Mouse (Mus musculus): ENCODE data around the gene Wfikkn2. TPM values are rescaled to one million over a fixed set of nuclear protein-coding genes. Genes with fewer than 3 reads are reported as not detected.

Wfikkn2 gene
- not detected in 2 replicates for polyA plus RNA-seq (2012; ENCODE audit: insufficient read depth, insufficient read length, missing spikeins)

DNA sequence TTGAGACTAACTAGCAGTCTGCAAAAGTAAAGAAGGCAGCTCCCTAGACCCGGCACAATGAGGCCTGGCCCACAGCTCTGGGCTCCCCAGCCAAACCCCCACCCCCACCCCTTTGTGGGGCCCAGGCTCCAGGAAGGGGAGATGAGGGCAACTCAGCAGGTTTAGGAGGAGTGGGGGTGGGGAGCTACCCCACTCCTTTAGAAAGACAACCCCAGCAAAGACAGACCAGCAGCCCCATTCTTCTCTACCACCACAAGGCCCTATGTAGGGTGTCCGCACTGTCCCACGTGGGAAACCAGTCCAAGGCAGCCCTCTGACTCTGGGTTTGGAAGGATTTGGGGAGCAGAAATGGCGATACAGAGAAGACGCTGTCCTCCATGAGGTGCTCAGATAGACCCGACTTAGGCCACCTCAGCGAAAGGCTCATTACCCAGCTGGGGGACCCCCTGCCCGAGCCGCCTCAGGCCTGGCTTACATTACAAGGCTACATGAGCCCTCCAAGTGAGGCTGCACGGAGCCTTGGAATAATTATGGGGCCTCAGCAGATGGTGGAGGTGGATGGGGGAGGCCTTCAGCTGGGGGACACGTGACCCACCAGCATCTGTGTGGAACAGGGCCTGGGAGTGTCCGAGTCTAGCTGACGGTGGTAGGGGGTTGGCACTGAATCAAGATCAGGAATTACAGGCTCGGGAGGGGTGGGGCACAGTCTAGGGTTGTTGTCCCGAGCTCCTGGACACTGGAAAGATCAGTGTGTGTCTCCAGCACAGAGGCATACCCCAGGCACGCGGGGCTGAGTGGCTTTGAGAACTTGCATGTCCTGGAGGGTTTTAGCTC is at the start of gene Wfikkn2:
Gene Wfikkn2 (minus strand): TSS at position 51 of the 834 bp plus-strand sequence.
- no peak within 1 kb of the TSS for H3K27ac ChIP-seq (ENCODE audit: insufficient read depth, low read depth, low read length)
- H3K4me1 ChIP-seq (ENCODE audit: control insufficient read depth, insufficient read depth, low read length) = no peaks in the 10 kb centered on the region
- H3K4me3 ChIP-seq (ENCODE audit: insufficient read depth, low read length) = no peak within 1 kb of the TSS
- TF ChIP-seq POLR2A (IDR thresholded peaks at IDR 0.05; ENCODE audit: borderline replicate concordance, low read depth, low read length) (no peak), CTCF (IDR thresholded peaks at IDR 0.05; ENCODE audit: low read depth, low read length) (no peak)

DNA sequence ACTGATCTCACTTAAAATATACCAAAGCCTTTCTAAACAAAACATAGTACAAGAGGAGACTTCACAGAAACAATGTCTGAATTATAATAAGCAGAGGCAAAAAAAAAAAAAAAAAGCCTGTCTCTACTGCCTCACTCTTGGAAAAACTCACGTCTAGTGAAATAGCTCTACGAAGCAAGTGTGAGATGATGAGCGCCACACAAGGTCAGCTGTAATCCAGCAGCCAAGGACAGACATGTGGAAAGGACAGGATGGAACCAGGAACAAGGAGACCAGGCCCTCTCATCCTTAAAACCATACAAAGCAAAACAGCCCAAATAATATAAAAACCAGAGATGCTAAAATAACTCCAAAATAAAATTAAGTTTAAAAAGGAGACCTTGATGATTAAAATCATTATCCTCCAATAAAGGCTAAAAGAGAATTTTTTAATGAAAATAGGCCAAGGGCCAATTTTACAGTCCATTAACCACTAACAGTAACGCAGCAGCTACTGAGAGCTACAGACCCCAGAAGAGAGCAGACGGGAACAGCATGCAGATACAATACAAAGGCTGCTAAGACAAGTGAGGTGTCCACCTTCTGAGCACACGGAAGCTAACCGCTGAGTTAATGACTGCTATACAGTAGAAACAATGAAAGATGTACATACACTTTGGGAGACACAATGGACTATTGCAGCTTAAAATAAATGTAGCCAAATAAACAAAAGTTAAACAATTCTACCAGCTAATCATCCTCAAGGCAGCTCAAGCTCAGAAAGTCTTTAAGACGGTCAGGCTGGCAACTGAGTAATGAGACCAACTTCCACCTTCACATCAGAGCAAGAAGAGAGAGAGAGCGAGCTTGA is 49.4 kb upstream of the Wfikkn2 start:
- TF ChIP-seq POLR2A (IDR thresholded peaks at IDR 0.05; ENCODE audit: borderline replicate concordance, low read depth, low read length) (no peak), CTCF (IDR thresholded peaks at IDR 0.05; ENCODE audit: low read depth, low read length) (no peak)

DNA sequence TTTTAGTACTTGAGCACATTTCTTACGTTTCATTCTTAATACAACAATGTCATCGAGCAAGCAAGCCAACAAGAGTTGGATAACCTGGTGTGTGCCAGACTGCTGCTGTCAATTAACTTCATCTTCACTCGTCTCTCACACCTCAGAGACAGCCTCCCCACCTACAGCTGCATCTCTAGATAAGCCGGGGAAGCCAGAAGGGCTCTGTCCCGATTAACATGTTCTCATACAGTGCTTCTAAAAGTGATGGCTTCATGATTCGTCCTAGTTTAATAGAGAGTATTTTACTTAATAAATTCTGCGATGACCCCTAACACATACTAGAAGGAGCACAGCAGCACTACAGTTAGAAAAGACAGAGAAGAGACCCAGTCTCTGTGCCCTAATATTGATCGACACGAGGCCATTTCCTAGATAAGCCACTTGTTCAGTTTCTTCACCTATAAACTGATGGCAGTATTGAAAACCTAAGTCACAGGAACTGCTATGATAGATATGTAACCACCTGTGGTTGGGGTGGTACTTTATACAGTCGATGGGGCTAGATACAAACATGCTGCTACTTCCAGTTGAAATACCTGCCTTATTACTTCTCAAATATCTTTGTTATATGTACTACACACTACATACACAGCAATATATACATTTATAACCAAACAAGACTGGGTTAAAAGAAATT is 44.4 kb upstream of the Wfikkn2 start:
- H3K4me1 ChIP-seq (ENCODE audit: control insufficient read depth, insufficient read depth, low read length) = no peaks in the 10 kb centered on the region
- H3K27ac ChIP-seq (ENCODE audit: insufficient read depth, low read depth, low read length) = no peak overlapping the region
- no peak overlapping the region for H3K4me3 ChIP-seq (ENCODE audit: insufficient read depth, low read length)
- TF ChIP-seq CTCF (IDR thresholded peaks at IDR 0.05; ENCODE audit: low read depth, low read length) = no peak
- TF ChIP-seq POLR2A (IDR thresholded peaks at IDR 0.05; ENCODE audit: borderline replicate concordance, low read depth, low read length) = no peak

More for the DNA sequence above, 49.4 kb upstream of the Wfikkn2 start:
- H3K27ac ChIP-seq (ENCODE audit: insufficient read depth, low read depth, low read length) = no peak overlapping the region
- H3K4me3 ChIP-seq (ENCODE audit: insufficient read depth, low read length) = no peak overlapping the region
- H3K4me1 ChIP-seq (ENCODE audit: control insufficient read depth, insufficient read depth, low read length) = no peaks in the 10 kb centered on the region

DNA sequence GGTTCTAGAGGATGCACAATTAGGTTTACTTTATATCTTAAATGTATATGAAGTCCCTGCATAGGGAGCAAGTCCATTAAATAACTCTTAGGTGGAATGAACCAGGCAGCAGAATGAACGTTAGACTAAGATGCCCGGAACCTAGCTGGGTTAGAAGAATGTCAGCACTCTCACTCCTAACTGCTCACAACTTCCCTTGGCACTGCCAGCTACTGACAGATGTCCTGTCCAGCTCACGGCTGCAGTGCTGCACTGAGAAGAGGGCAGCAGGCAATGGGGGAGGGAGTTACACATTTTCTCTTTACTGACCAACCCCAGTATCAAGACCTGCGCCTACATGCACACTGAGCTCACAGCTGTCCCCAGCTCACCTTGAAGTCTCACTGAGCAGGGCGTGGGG is 41.3 kb upstream of the Wfikkn2 start:
- TF ChIP-seq POLR2A (IDR thresholded peaks at IDR 0.05; ENCODE audit: borderline replicate concordance, low read depth, low read length) (no peak), CTCF (IDR thresholded peaks at IDR 0.05; ENCODE audit: low read depth, low read length) (no peak)
- H3K4me3 ChIP-seq (ENCODE audit: insufficient read depth, low read length) = no peak overlapping the region
- H3K27ac ChIP-seq (ENCODE audit: insufficient read depth, low read depth, low read length) = no peak overlapping the region
- peaks cover 3% of the 10 kb centered on the region for H3K4me1 ChIP-seq (ENCODE audit: control insufficient read depth, insufficient read depth, low read length)

DNA sequence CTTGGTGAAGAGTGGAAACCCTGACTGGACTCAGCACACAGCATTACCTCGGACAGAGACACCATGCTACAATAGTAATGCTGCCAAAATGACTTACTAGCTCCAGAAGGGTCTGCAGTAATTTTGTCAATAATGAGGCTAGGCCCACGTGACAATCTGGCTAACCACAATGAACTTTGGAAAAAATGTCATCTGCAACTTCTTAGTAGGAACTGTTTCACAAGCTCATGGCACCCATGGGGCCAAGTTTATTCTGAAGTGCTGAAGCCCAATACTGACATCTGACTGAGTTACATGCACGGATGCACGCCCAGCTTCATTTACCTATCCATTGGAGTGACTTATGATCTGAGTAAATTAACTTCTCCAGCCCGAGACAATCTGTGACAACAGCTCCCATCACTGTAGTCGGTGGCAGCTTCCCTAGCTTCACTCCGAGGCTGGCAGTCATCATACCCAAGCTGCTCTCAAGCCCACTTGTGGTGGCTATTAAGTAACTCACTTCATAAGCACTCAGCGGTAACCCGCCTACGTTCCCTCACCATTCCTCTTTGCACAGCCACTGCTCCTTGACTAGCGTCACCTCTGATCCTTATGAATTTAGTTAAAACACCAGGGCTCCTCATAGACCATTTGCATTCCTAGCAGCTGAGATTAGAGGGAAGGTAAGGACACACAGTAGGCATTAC is 40.2 kb upstream of the Wfikkn2 start:
- TF ChIP-seq POLR2A (IDR thresholded peaks at IDR 0.05; ENCODE audit: borderline replicate concordance, low read depth, low read length) (no peak), CTCF (IDR thresholded peaks at IDR 0.05; ENCODE audit: low read depth, low read length) (no peak)

DNA sequence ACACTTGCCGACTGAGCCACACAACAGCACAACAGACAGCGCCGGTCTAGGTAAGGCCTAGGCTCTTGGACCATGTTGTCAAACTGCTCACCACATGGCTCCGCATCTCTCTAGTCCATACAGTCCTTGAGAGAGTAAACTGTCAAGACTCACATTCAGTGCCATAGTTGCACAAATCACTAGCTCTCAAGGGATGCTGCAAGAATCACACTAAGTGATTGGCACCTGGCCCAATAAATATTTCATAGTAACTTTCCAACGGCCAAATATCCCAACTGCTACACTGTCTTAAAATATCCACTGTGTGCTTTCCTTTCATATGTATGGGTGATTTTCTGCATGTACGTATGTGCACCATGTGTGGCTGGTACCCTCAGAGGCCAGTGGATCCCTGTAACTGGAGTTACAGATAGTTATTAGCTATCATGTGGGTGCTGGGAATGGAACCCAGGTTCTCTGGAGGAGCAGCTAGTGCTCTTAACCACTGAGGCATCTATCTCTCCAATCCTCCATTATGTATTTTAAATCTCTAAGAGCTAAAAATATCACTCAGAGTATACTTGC is 37.8 kb upstream of the Wfikkn2 start:
- no peak overlapping the region for H3K4me3 ChIP-seq (ENCODE audit: insufficient read depth, low read length)
- H3K4me1 ChIP-seq (ENCODE audit: control insufficient read depth, insufficient read depth, low read length) = peaks cover 13% of the 10 kb centered on the region
- no peak overlapping the region for H3K27ac ChIP-seq (ENCODE audit: insufficient read depth, low read depth, low read length)
- TF ChIP-seq POLR2A (IDR thresholded peaks at IDR 0.05; ENCODE audit: borderline replicate concordance, low read depth, low read length) = no peak
- TF ChIP-seq CTCF (IDR thresholded peaks at IDR 0.05; ENCODE audit: low read depth, low read length) = no peak

More for the DNA sequence above, 40.2 kb upstream of the Wfikkn2 start:
- no peak overlapping the region for H3K27ac ChIP-seq (ENCODE audit: insufficient read depth, low read depth, low read length)
- no peak overlapping the region for H3K4me3 ChIP-seq (ENCODE audit: insufficient read depth, low read length)
- H3K4me1 ChIP-seq (ENCODE audit: control insufficient read depth, insufficient read depth, low read length) = peaks cover 13% of the 10 kb centered on the region

DNA sequence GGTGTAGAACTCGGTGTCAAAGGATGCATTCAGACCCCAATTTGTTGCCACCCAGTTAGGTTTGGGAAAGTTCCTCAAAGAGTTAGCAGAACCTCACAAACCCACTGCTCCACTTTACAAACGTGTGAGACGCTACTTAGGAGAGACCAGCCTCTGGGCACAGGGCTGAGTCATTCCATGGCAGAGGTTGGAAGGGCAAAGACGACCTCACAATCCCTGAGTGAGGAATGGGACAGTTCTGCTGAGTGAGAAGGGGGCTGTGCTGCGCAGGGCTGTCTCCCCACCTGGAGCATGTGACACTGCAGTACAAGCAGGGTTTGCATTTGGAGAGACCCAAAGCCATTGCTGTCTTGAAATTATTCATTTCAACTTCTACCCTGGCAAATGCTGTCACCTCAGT is 36.5 kb upstream of the Wfikkn2 start:
- Histone ChIP-seq H3K27ac (ENCODE audit: insufficient read depth, low read depth, low read length) (no peak overlapping the region), H3K4me3 (ENCODE audit: insufficient read depth, low read length) (no peak overlapping the region), H3K4me1 (ENCODE audit: control insufficient read depth, insufficient read depth, low read length) (peaks cover 13% of the 10 kb centered on the region)
- TF ChIP-seq CTCF (IDR thresholded peaks at IDR 0.05; ENCODE audit: low read depth, low read length) (no peak), POLR2A (IDR thresholded peaks at IDR 0.05; ENCODE audit: borderline replicate concordance, low read depth, low read length) (no peak)

DNA sequence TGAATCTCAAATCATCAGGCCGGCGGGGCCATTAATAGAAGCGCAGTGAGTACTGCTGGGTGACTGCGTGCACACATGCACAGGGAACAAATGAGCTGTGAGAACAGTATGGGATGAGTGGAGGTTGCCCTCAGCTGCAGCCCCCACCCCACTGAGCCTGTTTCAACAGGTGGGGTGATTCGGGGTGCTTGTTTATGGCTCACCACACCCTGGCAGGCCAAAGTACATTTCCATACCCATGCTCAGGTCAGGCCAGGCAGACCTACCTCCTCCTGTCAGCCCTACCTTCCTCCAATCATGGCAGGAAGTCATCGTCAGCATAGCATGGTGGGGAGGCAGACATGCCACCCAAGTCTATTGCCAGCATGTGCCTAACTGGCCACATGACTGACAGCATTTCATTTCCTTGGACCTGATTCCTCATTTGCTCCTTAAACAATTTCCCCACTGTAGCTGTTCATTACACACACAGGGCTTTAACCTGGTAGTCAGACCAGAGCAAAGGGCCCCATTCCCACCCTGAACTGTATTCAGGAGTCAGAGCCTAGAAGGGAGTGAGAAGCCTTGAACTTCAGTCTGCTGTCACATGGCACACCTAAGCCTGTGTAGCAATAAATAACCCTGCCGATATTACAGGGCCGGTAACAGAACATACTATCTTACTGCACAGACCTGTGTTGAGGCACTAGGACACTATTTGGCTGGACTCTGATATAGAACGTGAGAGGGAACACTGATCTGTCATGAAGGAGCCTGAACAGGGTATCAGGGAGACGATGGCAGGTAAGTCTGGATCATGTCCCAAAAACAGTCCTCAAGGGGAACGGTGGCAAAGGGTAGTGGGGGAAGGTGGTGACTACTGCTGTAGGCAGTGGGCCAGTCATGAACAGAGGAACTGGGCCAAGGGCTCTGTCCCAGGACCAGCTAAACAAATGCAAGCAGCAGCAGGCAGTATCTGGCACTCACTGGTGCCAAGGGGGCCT is 35.7 kb upstream of the Wfikkn2 start, which contains the start of gene Gm21885:
Gene Gm21885 (plus strand): TSS at position 675 of the 983 bp plus-strand sequence.
- no peak for TF ChIP-seq POLR2A (IDR thresholded peaks at IDR 0.05; ENCODE audit: borderline replicate concordance, low read depth, low read length)
- no peak for TF ChIP-seq CTCF (IDR thresholded peaks at IDR 0.05; ENCODE audit: low read depth, low read length)
- H3K4me1 ChIP-seq (ENCODE audit: control insufficient read depth, insufficient read depth, low read length) = peaks cover 13% of the 10 kb centered on the region
- H3K4me3 ChIP-seq (ENCODE audit: insufficient read depth, low read length) = no peak within 1 kb of the TSS
- H3K27ac ChIP-seq (ENCODE audit: insufficient read depth, low read depth, low read length) = no peak within 1 kb of the TSS

All from bone marrow macrophage, adult 2 months (primary cell).